Mouse (Mus musculus) limb, embryonic 15.5 days (tissue): ENCODE measurements around the gene Akap9. TPM values are rescaled to one million over a fixed set of nuclear protein-coding genes. Genes with fewer than 3 reads are reported as not detected.
A peak's percentile ranks its signal among the peaks of the same experiment; 100 is the strongest.
"Not testable (repeated sequence)": the region's sequence is repeated elsewhere in the genome, so short reads cannot be mapped to it uniquely, and the experiment has no call there.

Experiments
- ATAC-seq: fragments of 200-750 bp; cut with Nextera tagmentation; 2 replicates; pipeline ENCODE4 v1.8.0; 2017; ENCODE audit warnings: low read depth, moderate TSS enrichment; ENCODE audit not compliant: insufficient number of reproducible peaks, low FRiP score, low TSS enrichment
- H3K27ac ChIP-seq: fragments of 300-500 bp; sonication (generic); 2 replicates; pipeline ENCODE4 v1.5.1; 2015; ENCODE audit warnings: moderate library complexity, mild to moderate bottlenecking, inconsistent platforms
- H3K27me3 ChIP-seq: fragments of 300-500 bp; sonication (generic); 2 replicates; pipeline ENCODE4 v1.6.1; 2015; ENCODE audit warnings: inconsistent platforms
- H3K36me3 ChIP-seq: fragments of 300-500 bp; sonication (generic); 2 replicates; pipeline ENCODE4 v1.6.1; 2015; ENCODE audit warnings: inconsistent platforms
- H3K4me1 ChIP-seq: fragments of 300-500 bp; sonication (generic); 2 replicates; pipeline ENCODE4 v1.6.1; 2015; ENCODE audit warnings: inconsistent platforms
- H3K4me2 ChIP-seq: fragments of 300-500 bp; sonication (generic); 2 replicates; pipeline ENCODE4 v1.6.1; 2015; ENCODE audit warnings: mild to moderate bottlenecking, inconsistent platforms
- H3K4me3 ChIP-seq: fragments of 300-500 bp; sonication (generic); 2 replicates; pipeline ENCODE4 v1.5.1; 2015; ENCODE audit warnings: mild to moderate bottlenecking, inconsistent platforms
- H3K9ac ChIP-seq: fragments of 300-500 bp; sonication (generic); 2 replicates; pipeline ENCODE4 v1.6.1; 2015; ENCODE audit warnings: inconsistent platforms
- H3K9me3 ChIP-seq: fragments of 300-500 bp; sonication (generic); 2 replicates; pipeline ENCODE4 v1.6.1; 2016; ENCODE audit warnings: inconsistent platforms
- WGBS: fragments of 180-500 bp; shearing (Covaris S2); methylation state at CpG from one replicate; pipeline ENCODE4 v1.1.7; 2015; 5-methylcytosine and 5-hydroxymethylcytosine counted together
- polyA plus RNA-seq: library from polyadenylated mRNA; unstranded; fragments of >200 nt; fragmentation: Nextera tagmentation; extraction: Ambion mirVana; gene quantifications from 2 replicates; pipeline ENCODE4 v1.2.1, GENCODE M21; 2015

The Akap9 gene
- polyA plus RNA-seq: 139 and 141 TPM in 2 replicates

- Histone ChIP-seq H3K27me3 (no peaks in the 10 kb centered on the region), H3K9ac (peak within 1 kb of the TSS; percentile 86), H3K4me1 (peaks cover 14% of the 10 kb centered on the region), H3K9me3 (no peaks in the 10 kb centered on the region), H3K36me3 (no peaks in the 10 kb centered on the region), H3K4me2 (peak within 1 kb of the TSS; percentile 72), H3K4me3 (peak within 1 kb of the TSS; percentile 81), H3K27ac (peak within 1 kb of the TSS; percentile 91)
- WGBS: under 1% methylated on average over 67 of the region's 82 CpGs
- peak; percentile 79 for ATAC-seq
Measured at GRCm38 (mm10) chr5:3927801-3928689, at the start of gene Akap9. Gene Akap9, plus strand, starts transcription at chr5:3928054.

DNA sequence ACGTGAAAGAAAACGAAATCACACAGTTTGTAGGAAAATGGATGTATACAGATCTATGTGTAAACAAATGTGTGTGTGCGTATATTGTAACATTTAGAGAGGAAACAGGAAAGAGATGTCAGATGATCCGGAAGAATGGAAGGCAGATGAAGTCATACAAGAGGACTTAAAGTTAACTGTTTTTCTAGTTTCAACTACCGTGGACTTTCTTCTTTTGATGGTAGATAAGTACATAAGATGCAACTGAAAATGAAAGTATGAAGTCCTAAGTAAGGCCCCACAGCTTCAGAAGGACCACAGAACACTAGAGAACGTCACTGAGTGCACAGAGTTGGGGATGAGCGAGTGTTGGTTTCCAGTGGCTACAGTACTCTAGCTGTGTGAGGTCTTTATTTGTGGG is 41.0 kb upstream of the Akap9 start:
- not testable (repeated sequence) for H3K9me3 ChIP-seq, H3K9ac ChIP-seq, ATAC-seq, H3K4me3 ChIP-seq, H3K4me1 ChIP-seq, H3K27me3 ChIP-seq, H3K36me3 ChIP-seq, H3K27ac ChIP-seq, H3K4me2 ChIP-seq
- WGBS: 86% methylated on average over 7 of the region's 7 CpGs

DNA sequence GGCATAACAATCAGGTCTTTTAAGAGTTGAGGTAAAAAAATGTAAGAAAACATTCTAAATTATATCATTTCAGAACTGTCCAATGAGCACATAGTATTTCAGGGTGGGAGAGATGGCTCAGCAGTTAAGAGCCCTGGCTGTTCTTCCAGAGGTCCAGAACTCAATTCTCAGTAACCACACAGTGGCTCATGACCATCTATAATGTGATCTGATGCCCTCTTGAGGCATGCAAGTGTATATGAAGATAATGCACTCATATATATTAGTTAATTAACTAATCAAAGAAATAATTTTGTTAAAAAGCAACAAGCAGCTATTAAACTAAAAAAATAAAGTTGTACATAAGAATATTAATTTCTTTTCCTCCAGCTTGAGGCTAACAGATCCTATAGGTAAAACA is 38.7 kb upstream of the Akap9 start:
- Histone ChIP-seq H3K4me1 (no peaks in the 10 kb centered on the region), H3K27ac (no peak overlapping the region), H3K4me2 (no peak overlapping the region), H3K9ac (no peak overlapping the region), H3K36me3 (no peaks in the 10 kb centered on the region), H3K9me3 (no peaks in the 10 kb centered on the region), H3K27me3 (no peaks in the 10 kb centered on the region), H3K4me3 (no peak overlapping the region)
- no peak for ATAC-seq

- ATAC-seq: peak; percentile 98
- 0 out of 2 replicates have a peak within 1 kb of the TSS, but pooled peaks have one; percentile 17 for H3K9ac ChIP-seq
Measured at GRCm38 (mm10) chr5:3893459-3894293, 34.2 kb upstream of the Akap9 start, which contains the start of gene Mterf1a. Gene Mterf1a, minus strand, starts transcription at chr5:3893933.

GRCm38 (mm10) chr5:3894294-3894619 is 33.6 kb upstream of the Akap9 start:
- H3K9me3 ChIP-seq, H3K27ac ChIP-seq, ATAC-seq, H3K4me1 ChIP-seq, H3K4me2 ChIP-seq, H3K36me3 ChIP-seq, H3K9ac ChIP-seq, H3K27me3 ChIP-seq: not testable (repeated sequence)
- WGBS: 97% methylated on average over 4 of the region's 4 CpGs
- H3K4me3 ChIP-seq: peak overlapping the region; percentile 21

More at GRCm38 (mm10) chr5:3893459-3894293, 34.2 kb upstream of the Akap9 start, which contains the start of gene Mterf1a:
- H3K36me3 ChIP-seq, H3K27ac ChIP-seq, H3K4me1 ChIP-seq, H3K27me3 ChIP-seq, H3K9me3 ChIP-seq: not testable (repeated sequence)
- WGBS: 1% methylated on average over 10 of the region's 47 CpGs
- peak within 1 kb of the TSS; percentile 44 for H3K4me2 ChIP-seq
- peak within 1 kb of the TSS; percentile 43 for H3K4me3 ChIP-seq

GRCm38 (mm10) chr5:3905471-3905870 is 22.4 kb upstream of the Akap9 start:
- no peak overlapping the region for H3K4me3 ChIP-seq
- H3K9me3 ChIP-seq: no peaks in the 10 kb centered on the region
- H3K4me2 ChIP-seq: no peak overlapping the region
- H3K27ac ChIP-seq: no peak overlapping the region
- no peak overlapping the region for H3K9ac ChIP-seq
- ATAC-seq: no peak
- H3K4me1 ChIP-seq: no peaks in the 10 kb centered on the region
- 72% methylated on average over 2 of the region's 2 CpGs for WGBS
- H3K27me3 ChIP-seq: no peaks in the 10 kb centered on the region
- no peaks in the 10 kb centered on the region for H3K36me3 ChIP-seq

- WGBS: 92% methylated on average over 2 of the region's 2 CpGs
- ATAC-seq: no peak
- no peak overlapping the region for H3K9ac ChIP-seq
- H3K9me3 ChIP-seq: no peaks in the 10 kb centered on the region
- H3K36me3 ChIP-seq: no peaks in the 10 kb centered on the region
- no peak overlapping the region for H3K4me3 ChIP-seq
- H3K4me2 ChIP-seq: no peak overlapping the region
- H3K27ac ChIP-seq: no peak overlapping the region
- H3K4me1 ChIP-seq: peaks cover 1% of the 10 kb centered on the region; the same call in 1 of the 2 replicates
- H3K27me3 ChIP-seq: no peaks in the 10 kb centered on the region
Measured at GRCm38 (mm10) chr5:3922350-3922749, 5.5 kb upstream of the Akap9 start.

DNA sequence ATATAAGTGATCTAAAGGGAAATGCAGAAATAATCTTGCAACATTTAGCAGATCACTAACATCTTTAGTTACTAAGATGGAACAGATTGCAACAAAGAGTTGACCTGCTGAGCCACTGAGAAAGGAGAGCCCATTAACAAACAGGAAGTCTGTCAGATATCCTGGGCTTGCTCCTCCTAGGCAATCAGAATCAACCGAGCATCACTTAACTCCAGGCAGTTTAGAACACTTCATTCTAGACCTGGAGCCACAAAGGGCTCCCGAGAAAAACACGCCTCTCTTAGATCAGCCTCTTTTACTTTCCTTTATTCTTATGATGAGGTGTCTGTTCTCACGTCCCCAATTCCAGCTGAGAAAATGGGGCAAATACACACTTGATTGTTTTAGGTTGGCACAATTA is 1.2 kb upstream of the Akap9 start:
- no peak overlapping the region for H3K4me3 ChIP-seq
- H3K4me1 ChIP-seq: peaks cover 14% of the 10 kb centered on the region
- no peak overlapping the region for H3K27ac ChIP-seq
- WGBS: 40% methylated on average over 4 of the region's 4 CpGs
- H3K27me3 ChIP-seq: no peaks in the 10 kb centered on the region
- H3K4me2 ChIP-seq: no peak overlapping the region
- no peak overlapping the region for H3K9ac ChIP-seq
- no peaks in the 10 kb centered on the region for H3K36me3 ChIP-seq
- H3K9me3 ChIP-seq: no peaks in the 10 kb centered on the region
- ATAC-seq: no peak

DNA sequence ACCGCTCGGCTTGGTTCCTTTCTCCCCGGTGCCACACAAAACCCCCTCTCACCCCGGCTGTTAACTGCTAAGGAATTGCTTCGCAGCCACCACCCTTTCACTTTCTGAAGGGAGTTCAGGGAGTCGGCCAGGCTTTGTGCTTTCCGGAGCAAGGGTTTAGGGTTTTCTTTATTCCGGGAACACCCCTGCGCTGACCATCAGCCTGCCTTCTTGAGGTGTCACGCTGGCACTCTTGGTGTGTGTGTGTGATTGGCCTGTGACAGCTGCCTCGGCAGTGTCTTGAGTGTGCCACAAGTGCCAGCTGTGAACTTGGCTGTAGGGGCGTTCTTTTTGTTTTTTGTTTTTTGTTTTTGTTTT is 814 bp downstream of the Akap9 start:
- Histone ChIP-seq H3K36me3 (no peaks in the 10 kb centered on the region), H3K9ac (peak overlapping the region; percentile 86), H3K27ac (peak overlapping the region; percentile 91), H3K9me3 (no peaks in the 10 kb centered on the region), H3K4me3 (peak overlapping the region; percentile 81), H3K27me3 (no peaks in the 10 kb centered on the region), H3K4me1 (peaks cover 14% of the 10 kb centered on the region), H3K4me2 (peak overlapping the region; percentile 72)
- ATAC-seq: 0 out of 2 replicates have a peak, but pooled peaks have one; percentile 27
- WGBS: under 1% methylated on average over 12 of the region's 12 CpGs

DNA sequence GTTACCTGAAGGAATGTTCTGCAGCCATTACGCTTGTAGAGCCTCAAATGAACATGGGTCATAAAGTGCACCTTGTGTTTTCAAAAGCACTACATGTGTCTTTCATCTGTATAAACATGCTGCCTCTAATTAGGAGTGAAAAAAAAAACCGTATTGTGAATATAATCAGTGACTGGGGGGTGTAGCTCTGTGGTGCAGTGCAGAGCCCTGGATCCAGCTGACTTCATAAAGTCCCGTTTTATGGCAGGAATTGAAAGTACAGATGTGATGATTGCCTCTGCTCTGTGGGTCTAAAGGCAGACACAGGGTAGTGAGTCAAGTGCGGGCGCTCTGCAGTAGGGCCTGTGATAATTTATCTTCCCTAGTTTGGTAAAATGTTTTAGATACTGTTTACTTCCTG is 2.9 kb downstream of the Akap9 start:
- no peak overlapping the region for H3K4me3 ChIP-seq

GRCm38 (mm10) chr5:3931636-3932035 is 3.8 kb downstream of the Akap9 start:
- Histone ChIP-seq H3K9ac (no peak overlapping the region), H3K9me3 (no peaks in the 10 kb centered on the region), H3K4me2 (no peak overlapping the region), H3K4me1 (peaks cover 16% of the 10 kb centered on the region), H3K27ac (no peak overlapping the region), H3K27me3 (no peaks in the 10 kb centered on the region), H3K4me3 (no peak overlapping the region), H3K36me3 (no peaks in the 10 kb centered on the region)
- WGBS: 92% methylated on average over 3 of the region's 3 CpGs
- ATAC-seq: no peak

More for the DNA sequence above, 2.9 kb downstream of the Akap9 start:
- Histone ChIP-seq H3K9ac (no peak overlapping the region), H3K27ac (no peak overlapping the region), H3K36me3 (no peaks in the 10 kb centered on the region), H3K27me3 (no peaks in the 10 kb centered on the region), H3K9me3 (no peaks in the 10 kb centered on the region), H3K4me1 (peaks cover 14% of the 10 kb centered on the region), H3K4me2 (no peak overlapping the region)
- WGBS: 33% methylated on average over 5 of the region's 5 CpGs
- ATAC-seq: no peak

DNA sequence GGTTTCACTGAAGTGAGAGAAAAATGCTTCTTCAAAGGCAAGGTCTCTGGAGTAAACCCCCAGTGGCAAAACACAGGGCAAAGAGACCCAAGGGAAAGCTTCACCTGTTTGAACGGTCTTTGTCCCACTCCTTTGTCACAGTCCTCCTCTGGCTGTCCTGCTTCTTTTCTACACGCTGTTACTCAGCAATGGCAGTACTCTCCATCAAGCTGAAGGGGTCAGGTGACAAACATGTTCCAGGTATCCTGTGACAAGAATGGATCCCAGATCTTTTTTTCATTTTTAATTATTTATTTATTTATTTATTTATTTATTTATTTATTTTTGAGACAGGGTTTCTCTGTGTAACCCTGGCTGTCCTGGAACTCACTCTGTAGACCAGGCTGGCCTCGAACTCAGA is 5.7 kb downstream of the Akap9 start:
- Histone ChIP-seq H3K9me3 (no peaks in the 10 kb centered on the region), H3K4me3 (no peak overlapping the region), H3K4me2 (no peak overlapping the region), H3K36me3 (no peaks in the 10 kb centered on the region), H3K27ac (no peak overlapping the region), H3K9ac (no peak overlapping the region), H3K4me1 (peaks cover 17% of the 10 kb centered on the region), H3K27me3 (no peaks in the 10 kb centered on the region)
- no peak for ATAC-seq
- WGBS: 93% methylated on average over 3 of the region's 3 CpGs
